Mouse (Mus musculus) heart, adult 2 months (tissue): ENCODE measurements at regions not wholly inside any gene's neighbourhood (a gene's known extent, or its start where the extent isn't known, plus 50 kb on each side); places are given as distances from the start of the nearest gene placed in this dataset.

Source experiments
- CTCF ChIP-seq: fragments of 200-600 bp; IDR thresholded peaks from 2 replicates; pipeline ENCODE4 v1.8.1; 2022; ENCODE audit warnings: antibody characterized with exemption, mild to moderate bottlenecking, moderate library complexity
- EP300 ChIP-seq: fragments of 200-500 bp; IDR thresholded peaks from 2 replicates; pipeline ENCODE4 v1.6.1; 2011; ENCODE audit warnings: low read depth, low read length, control low read depth; ENCODE audit not compliant: insufficient read depth
- POLR2A ChIP-seq: fragments of 200-500 bp; IDR thresholded peaks from 2 replicates; pipeline ENCODE4 v1.6.1; 2011; ENCODE audit warnings: mild to moderate bottlenecking, low read depth, low read length, control low read depth; ENCODE audit not compliant: insufficient read depth

DNA sequence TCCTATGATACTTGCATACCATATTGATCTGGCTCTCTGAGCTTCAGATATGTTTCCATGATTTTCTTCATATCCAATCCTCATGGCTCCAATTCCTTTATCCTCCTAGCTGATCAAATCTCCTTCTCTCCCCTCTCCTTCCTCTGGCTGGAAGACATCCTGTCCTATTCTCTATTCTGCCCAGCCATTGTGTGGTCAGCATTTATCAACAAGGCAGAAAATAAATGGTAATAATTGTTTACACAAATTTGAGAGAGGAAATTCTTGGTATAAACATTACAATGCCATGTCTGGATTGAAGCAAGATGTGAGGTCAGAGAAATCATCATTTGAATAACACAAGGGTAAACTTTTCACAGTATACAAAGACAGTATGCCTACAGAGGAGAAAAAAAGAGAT is 158.2 kb downstream of the Naf1 start:
- TF ChIP-seq CTCF, result no peak
- no peak for TF ChIP-seq POLR2A
- TF ChIP-seq EP300, result no peak
